Mouse (Mus musculus) MEL (cell line): ENCODE measurements around the gene Amigo3.
A peak's percentile ranks its signal among the peaks of the same experiment; 100 is the strongest.

Experiments
- CTCF ChIP-seq, 3 experiments: IDR thresholded peaks in 2 of 3; conservative IDR thresholded peaks in 1 of 3; 2 replicates each; pipeline ENCODE4 v1.5.1; 2011 to 2012; ENCODE audit warnings: low read length in 3 of 3, low read depth in 2 of 3, mild to moderate bottlenecking in 2 of 3, improper control_type of control experiment in 1 of 3, inconsistent platforms in 1 of 3, mixed read lengths in 1 of 3, moderate library complexity in 1 of 3; ENCODE audit not compliant: control insufficient read depth in 1 of 3, insufficient read depth in 1 of 3, poor library complexity in 1 of 3, severe bottlenecking in 1 of 3
- GATA1 ChIP-seq: IDR thresholded peaks from 2 replicates; pipeline ENCODE4 v1.6.1; 2011; ENCODE audit warnings: low read depth, low read length, improper control_type of control experiment
- POLR2A ChIP-seq, 2 experiments: IDR thresholded peaks; 2 replicates each; pipeline ENCODE4 v1.6.1; 2011 to 2012; ENCODE audit warnings: low read length in 2 of 2, mild to moderate bottlenecking in 2 of 2, control low read depth in 1 of 2, improper control_type of control experiment in 1 of 2, low read depth in 1 of 2, moderate library complexity in 1 of 2; ENCODE audit not compliant: control insufficient read depth in 1 of 2, insufficient read depth in 1 of 2, poor library complexity in 1 of 2

GRCm38 (mm10) chr9:108094184-108094941 lies 41.4 kb downstream of the Amigo3 start, which contains the start of gene Apeh:
- TF ChIP-seq GATA1 (no peak), CTCF (IDR thresholded peaks at IDR 0.05 in 2 of 3, conservative IDR thresholded peaks at IDR 0.05 in 1 of 3; ENCODE audit: control insufficient read depth in 1 of 3, insufficient read depth in 1 of 3, low read depth in 2 of 3, low read length in 3 of 3, poor library complexity in 1 of 3, severe bottlenecking in 1 of 3) (no peak), POLR2A (IDR thresholded peaks at IDR 0.05; ENCODE audit: control insufficient read depth in 1 of 2, insufficient read depth in 1 of 2, low read depth in 1 of 2, low read length in 2 of 2, poor library complexity in 1 of 2) (peak; percentile 43 to 86; a peak in 3 of 4 replicates)
